Mouse (Mus musculus) kidney, postnatal 25 days (tissue): ENCODE results near the gene Osbpl6.

Experiments used
- DNase-seq, 2 experiments: peaks; one replicate each; pipeline ENCODE4 v3.0.0; 2021; ENCODE audit warnings: mixed read lengths in 2 of 2

Gene Osbpl6

GRCm38 (mm10) chr2:76421411-76421924, 15.2 kb downstream of the Osbpl6 start:
- DNase-seq = no peak

DNA sequence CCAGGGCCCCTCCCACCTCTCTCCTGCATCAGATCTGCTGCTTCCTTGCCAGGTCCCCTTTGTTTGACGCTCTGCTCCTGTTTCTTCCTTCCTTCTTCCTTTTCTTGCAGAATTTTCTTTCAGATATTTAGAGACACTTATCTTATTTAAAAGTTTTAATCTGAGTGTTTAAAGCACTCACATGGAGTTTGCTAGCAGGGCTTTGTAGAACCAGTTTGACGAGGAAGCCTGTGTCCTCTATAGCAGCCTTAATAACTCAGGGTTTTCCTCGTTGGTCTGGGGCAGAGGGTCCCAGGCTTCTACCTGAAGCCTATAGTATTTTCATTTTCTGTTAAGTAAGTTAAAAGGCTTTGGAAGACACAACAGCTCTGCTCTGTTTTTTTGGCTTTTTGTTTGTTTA, 20.5 kb downstream of the Osbpl6 start:
- no peak for DNase-seq

GRCm38 (mm10) chr2:76429318-76429717, 23.0 kb downstream of the Osbpl6 start:
- DNase-seq = no peak

DNA sequence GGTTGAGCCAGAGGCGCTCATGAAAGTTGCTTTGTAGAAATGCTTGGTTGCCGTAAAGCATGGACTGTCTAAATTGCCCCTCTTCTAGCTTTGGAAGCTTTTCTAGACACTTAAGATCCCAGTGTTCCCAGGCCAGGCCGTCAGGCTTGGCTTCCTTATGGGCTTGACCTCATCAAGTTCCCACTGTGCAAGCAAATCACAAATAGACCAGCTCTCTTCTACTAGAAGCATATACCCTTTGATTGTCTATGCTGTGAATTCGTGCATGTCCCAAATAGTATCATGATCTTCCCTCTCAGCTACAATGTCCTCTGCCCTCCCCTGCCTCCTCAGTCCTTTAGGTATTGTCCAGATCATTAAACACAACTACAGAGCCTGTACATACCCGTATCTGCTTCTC, 23.5 kb downstream of the Osbpl6 start:
- no peak for DNase-seq

DNA sequence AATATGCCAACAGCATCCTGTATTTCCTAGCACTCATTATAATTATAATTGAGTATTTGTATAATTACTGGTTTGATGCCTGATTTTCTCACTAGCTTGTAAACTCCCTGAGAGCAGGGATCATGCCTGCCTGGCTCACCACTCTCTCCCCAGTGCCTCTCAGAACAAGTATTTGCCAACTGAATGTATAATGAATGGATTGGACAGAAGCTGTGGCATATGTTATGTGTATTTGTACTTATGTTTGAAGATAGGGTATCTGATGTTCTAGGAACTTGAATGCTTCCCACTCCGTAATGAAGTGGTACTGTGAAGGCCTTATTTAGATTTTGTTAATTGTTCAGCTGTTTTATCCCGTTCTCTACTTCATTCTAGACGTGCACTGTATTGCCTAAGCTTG, 24.2 kb downstream of the Osbpl6 start:
- DNase-seq = no peak

DNA sequence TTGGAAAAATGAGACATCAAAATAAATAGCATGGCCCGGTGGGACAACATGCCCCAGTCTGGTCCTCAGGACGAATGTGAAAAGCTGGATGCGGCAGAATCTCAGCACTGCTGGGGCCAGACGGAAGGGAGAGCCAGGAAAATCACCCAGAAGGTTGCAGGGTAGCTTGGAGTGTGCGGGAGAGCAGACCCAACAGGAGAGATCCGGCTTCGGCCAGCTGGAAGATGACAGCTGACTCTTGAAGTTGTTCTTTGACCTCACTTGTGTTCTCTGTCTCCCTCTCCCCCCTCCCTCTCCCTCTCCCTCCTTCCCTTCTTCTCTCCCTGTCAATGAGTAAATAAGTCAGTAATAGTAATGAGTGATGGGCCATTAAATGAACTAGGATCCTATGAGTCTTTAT, 27.9 kb downstream of the Osbpl6 start:
- peak; percentile 86 to 94 for DNase-seq

DNA sequence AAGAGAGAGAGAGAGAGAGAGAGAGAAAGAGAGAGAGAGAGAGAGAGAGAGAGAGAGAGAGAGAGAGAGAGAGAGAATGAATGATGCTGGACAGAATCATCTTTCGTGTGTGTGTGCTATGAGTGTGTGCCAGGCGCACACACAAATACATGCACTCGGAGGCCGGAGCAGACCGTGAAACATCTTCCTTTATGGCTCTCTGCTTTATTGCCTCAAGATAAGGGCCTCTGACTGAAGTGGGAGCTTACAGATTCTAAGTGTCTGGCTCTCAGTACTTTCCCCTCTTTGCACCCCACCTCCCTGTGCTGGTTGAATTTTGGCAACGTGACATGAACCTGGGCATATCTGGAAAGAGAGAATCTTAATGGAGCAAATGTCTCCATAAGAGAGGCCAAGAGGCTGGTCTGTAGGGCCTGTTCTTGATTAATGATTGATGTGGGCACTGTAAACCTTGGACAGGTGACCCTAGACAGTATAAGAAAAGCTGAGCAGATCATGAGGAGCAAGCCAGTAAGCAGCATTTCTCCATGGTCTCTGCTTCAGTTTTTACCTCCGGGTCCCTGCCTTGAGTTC, 29.4 kb downstream of the Osbpl6 start:
- peak; percentile 61 to 80 for DNase-seq

- peak in 1 of 2 experiments; percentile 40 for DNase-seq
Observed at GRCm38 (mm10) chr2:76437372-76437771, 31.1 kb downstream of the Osbpl6 start.

DNA sequence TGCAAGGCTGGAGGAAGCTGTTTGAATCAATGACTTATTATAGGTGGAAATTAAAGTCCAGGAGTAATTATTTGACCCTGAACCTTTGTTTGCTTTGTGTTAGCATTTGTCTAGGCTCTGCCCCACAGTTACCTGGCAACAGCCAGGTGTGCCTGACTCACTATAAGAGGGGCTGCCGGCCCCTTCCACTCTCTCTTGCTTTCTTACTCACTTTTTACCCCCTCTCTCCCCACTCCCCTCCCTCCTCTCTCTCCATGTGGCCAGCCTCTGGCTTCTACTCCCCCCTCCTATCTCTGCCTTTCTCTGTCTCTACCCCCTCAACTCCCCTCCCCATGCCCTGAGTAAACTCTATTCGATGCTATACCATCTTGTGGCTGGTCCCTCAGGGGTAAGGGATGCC, 33.2 kb downstream of the Osbpl6 start:
- no peak for DNase-seq

DNA sequence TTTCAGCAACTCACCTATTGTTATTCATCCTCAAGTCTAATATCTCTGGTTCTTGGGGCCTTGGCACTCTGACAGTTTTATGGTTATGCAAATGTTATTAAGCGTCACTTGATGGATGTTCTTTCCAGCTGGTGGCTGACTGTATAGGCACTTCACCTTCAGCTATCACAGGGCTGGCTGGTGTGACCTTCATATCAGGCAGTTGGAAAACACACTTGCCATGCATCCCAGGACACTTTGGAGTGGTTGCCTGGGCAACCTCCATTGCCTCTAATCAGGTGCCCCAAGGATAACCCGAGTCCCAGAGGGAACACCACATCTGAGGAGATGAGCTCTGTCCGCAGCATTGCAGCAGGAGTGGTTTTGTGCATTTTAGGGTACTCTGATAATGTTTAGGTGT, 35.8 kb downstream of the Osbpl6 start:
- no peak for DNase-seq

DNA sequence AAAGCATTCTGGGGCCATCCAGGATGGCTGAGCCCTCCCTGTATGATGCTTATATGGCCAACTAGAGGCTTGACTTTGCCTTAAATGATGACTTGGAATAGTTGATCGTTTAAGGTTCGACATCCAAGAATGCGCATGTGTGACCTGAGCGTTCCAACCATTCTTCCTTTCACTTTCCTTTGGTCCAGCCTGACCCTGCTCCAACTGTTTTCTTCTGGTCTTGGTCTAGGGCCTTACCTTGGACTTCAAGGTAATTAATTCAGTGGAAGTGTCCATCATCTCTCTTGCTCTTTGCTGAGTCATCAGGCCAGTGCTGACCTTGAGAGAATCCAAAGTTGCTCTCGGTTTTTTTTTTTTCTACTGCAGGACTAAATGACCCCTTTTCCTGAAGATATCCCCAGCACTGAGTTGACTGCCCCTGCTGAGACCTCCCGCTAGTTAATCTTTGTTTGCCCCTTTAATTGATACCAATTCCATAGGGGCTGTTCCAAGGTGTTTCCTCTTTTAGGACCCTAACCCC, 43.6 kb downstream of the Osbpl6 start:
- DNase-seq = no peak

DNA sequence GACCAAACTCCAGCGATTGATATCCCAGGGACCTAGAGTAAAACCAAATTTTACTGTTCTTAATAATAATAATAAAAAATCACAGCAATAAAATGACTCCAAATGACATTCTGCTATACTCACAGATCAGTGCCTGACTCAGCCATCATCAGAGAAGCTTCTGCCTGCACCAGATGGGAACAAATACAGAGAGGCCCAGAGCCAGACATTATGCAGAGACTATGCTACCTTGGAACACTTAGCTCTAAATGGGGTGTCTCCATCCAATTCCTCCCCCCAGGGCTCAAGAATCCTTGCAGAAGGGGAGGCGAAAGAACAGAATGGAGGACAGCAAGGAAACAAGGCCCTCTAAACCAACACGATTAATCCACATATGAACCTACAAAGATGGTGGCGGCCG, 60.4 kb downstream of the Osbpl6 start:
- DNase-seq = no peak

DNA sequence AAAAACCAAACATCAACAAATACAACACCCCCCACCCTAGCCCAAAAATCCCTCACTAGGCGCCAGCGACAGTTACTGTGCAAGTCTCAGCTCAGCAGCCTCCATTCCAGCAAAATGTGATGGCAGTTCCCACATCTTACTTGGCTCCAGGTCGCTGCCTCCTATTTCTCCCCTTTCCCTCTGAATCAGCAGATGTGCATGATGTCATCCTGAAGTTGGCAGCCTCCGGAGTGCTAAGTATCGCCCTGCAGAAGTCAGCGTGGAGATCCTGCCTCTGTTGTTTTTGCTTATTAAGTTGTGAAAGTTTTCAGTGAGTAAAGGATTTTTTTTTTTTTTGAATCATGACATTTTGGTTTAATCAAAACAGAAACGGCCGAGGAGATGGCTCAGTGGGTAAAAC, 61.9 kb downstream of the Osbpl6 start:
- peak; percentile 35 to 70 for DNase-seq

DNA sequence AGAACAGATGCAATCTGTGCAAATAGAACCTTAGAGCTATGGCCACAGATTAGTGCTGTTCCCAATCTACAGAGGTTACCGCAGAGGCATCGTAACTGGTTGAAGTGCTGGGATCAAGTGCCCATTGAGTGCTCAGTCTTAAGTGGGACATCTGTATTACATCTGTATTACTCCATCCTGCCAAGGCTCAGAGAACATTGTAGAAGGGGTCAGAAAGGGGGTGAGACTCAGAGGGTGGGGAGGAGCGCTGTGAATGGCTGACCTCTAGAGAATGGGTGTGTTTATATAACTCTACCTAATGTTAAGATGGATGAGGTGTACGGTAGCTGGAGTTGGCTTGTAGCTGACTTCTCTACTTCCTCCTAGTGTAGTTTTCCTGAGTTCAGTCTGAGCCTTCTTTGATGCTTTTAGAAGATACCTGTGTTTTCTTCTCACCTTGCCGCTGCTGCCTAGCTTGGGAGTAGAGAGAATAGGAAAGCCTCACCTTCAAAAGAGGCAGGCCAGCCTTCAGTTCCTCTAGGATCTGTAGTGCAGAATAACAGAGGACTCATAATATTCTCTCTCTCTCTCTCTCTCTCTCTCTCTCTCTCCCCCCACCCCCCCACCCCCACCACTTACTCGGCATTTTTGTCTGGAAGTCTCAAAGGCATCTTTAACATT, 62.9 kb downstream of the Osbpl6 start:
- no peak for DNase-seq

DNA sequence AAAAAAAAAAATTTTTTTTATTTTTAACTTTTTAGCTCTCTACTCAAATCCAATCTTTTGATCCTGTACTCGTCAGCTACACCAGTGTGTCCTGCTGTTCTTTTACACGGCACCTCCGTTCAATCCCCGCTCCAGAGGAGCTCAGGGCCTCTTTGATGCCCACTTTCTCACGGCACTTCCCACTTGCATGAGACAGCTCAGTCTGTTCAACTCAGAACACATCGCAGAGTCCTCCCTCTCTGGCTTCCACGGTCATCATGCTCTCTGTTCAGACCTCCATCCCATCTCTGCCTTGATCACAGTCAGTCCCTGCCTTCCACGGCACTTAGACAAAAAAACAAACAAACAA, 63.4 kb downstream of the Osbpl6 start:
- no peak for DNase-seq

GRCm38 (mm10) chr2:76470391-76470790, 64.1 kb downstream of the Osbpl6 start:
- peak in 1 of 2 experiments; percentile 38 for DNase-seq

DNA sequence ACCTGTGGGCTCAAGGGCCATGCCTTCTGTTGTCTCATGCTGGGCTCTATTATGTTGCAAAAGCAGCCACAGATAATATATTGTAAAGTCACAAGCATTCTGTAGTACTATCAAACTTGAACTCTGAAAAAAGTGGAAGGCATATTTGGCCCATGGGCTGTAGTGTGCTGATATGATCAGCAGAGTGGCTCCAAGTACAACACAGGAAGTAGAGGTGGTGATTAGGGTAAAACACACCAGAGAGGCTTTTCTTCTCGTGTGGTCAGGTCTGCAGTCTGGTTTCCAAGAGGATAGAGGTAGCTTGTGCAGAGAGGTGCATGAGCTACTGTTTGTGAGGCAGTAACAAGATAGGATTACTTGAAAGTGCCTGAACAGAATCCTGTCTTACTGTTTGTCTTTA, 69.5 kb downstream of the Osbpl6 start:
- no peak for DNase-seq

GRCm38 (mm10) chr2:76488764-76489163, 82.5 kb downstream of the Osbpl6 start:
- no peak for DNase-seq

DNA sequence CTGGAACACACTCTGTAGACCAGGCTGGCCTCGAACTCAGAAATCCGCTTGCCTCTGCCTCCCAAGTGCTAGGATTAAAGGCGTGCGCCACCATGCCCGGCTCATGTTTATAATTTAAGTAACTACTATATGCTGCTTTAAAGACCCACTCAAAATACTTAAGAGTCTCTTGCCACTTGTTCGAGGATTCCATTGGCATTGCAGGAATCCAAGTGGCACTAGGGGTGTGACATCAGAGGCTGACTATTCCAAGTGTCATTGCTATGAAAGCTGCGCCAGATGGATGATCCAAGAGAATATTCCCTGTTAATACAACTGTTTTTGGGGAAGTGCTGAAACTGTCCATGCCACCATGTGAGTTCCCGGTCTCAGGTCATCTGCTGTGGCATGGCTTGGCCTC, 83.9 kb downstream of the Osbpl6 start:
- no peak for DNase-seq

DNA sequence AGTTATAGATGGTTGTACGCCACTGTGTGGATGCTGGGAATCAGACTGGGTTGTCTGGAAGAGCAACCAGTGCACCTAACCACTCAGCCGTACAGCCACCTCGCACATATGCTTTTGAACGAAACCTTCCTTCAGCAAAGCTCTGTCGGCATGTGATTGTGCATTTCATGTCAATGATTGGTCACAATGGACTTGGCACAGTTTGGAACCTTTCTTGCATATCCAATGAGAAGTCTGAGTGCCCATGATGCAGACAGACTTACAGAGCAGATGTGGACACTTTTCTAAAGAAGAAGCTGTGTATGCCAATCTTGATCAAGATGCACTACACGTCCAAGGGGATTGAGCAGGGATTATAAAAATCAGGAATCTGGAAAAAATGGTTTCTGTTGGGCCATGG, 85.1 kb downstream of the Osbpl6 start:
- DNase-seq = no peak

GRCm38 (mm10) chr2:76492224-76492623, 85.9 kb downstream of the Osbpl6 start:
- DNase-seq = no peak

- DNase-seq = peak; percentile 60 to 74
Observed at GRCm38 (mm10) chr2:76496006-76496748, 89.9 kb downstream of the Osbpl6 start.

- DNase-seq = no peak
Observed at GRCm38 (mm10) chr2:76496749-76497140, 90.4 kb downstream of the Osbpl6 start.

DNA sequence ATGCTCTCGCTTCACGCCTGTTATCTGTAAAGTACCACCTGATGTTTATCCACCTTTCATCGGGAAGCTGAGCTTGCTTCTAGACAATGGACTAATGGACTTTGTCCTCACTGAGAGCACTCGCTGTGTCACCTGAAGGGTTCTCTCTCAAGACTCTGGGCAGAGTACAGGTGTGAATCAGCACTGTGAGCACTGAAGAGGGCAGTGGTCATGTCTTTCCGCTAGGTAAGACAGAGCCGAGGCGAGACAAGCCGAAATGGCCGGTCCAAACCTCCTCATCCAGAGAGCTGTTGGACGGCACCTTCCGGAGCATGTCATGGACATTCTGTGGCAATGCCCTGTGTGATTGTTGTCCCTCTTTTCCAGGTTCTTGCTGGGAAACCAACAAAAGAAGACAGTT, 92.6 kb downstream of the Osbpl6 start:
- peak; percentile 66 to 87 for DNase-seq
